Mouse (Mus musculus): ENCODE data around the gene Ola1.

Ola1 gene

DNA sequence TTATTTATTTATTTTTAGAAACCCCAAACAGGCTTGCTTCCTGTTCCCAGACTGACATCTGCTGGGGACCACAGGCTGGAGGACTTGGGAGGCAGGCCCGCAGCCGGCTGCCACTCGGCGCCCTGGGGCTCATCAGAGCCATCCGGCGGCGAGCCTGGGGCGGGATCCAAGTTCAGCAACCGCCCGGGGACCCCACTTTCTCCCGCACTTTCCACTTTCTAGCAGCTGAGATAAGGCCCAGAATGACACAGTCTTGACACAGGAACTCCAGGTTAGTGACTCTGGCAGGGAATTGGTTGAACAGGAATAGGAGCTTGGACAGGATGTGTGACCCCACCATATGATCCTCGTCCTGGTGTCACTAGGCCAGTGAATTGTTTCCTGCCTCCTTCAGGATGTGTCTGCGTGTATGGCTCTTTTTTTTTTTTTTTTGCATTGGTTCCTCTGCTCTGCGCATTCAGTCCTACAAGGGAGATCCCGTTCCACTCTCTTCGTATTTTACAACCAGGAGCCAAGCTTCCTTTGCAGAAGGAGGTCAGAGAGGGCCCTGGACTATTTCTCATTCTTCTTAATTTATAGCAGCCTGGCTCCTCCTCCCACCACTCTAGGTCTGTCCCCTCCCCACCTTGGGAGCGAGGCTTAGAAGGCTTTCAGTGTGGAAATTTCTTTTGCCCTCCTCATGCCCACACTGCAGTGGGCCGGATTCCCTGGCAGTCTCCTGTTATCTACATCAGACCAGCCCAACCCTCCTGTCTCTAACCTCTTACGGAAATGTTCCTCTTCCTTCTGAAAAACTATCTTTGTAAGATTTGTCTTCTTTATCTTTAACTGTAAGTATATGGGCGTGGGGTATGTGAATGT lies 152.2 kb downstream of the Ola1 start:
- DNase-seq (ENCODE audit: low read depth, low spot score): no peak

DNA sequence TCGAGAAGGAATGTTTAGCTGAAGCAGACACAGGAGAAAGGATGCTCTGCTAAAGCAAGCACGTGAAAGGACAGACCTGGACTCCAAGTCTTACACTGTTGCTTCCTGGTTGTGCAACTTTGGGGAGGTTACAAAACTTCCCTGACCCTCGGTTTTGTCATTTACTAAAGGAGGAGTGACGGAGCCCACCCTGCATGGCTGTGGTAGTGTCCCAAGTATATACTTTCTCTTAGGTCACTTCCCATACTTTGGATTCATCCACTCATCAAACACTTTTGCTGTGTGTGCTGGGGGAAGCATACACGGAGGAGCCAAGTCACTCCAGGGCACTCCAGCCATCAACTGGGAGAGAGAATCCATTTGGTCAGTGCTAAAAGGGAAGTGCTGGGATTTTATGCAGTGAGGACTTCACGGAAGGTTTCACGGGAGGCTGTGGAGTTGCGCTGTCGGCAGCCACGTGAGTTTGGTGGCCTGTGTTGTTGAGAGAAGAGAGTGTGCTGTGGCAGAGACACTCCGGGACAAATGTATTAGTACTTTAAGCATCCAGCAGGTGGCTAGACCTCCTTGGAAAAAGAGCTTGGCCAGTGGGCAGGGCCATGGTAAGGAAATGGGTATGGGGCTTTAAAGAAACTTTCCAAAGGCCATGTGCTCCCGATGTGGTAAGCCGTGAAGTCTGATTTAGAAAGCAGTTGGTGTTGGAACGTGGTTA lies 154.7 kb downstream of the Ola1 start:
- DNase-seq (ENCODE audit: low read depth, low spot score): peak; percentile 70

DNA sequence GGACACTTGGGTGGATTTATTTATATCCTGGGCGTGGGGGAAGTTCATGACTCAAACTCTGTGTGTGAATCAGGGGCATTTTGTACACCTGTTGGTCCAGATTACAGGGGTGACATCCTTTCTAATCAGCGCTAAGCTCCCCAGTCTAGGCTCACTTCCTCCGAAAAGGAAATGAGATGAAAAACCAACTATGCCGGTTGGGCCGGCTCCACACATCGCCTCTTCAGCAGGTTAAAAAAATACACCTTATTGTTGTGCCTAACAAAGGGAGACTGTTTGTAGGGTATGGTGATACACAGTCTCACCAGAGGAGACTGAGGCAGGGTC lies 158.5 kb downstream of the Ola1 start:
- DNase-seq (ENCODE audit: low read depth, low spot score): no peak

DNA sequence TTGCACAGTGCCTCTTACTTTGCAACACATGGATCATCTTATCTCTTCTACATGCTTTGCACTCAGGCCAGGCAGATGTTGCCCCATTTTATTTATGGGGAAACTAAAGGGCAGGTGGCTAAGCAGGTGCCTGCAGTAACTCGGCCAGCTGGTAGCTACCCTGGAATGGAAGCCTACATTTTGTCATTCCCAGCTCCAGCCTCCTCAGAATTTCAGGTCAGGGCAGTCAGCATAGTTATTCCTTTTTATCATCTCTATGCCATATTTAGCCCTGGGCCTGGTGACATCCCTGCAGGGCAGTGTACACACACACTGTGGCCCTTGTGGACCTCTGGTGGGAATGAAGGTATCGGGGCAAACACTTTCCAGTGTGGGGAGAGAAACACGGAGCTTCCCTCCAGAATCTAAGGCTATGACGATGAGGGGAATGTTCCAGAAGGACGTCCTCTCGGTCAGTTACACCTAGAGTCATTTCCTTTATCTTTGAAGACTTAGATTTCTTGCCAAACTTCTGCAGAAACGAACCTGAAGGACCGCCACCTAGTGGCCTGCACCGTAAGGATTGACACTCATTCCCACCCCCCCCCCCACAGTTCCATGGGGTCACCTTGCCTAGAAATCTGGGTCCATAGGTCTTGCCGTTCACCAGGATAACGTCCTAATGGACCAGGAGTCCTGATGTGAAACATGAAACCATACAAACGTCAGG lies 159.0 kb downstream of the Ola1 start:
- DNase-seq (ENCODE audit: low read depth, low spot score): peak; percentile 46

DNA sequence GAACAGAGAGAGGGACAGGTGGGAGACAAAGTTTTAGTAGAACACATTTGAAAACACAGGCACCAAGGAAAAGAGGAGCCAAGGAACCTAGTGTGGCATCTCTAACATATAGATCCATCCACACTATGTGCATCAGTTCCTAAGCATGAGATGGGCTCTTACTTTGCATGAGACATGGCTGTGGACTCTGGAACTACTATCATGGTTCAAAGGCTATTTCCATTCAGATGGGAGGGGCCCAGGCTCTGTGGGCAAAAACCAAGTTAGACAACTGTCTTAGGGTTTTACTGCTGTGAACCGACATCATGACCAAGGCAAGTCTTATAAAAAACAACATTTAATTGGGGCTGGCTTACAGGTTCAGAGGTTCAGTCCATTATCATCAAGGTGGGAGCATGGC lies 160.4 kb downstream of the Ola1 start:
- no peak for DNase-seq (ENCODE audit: low read depth, low spot score)

DNA sequence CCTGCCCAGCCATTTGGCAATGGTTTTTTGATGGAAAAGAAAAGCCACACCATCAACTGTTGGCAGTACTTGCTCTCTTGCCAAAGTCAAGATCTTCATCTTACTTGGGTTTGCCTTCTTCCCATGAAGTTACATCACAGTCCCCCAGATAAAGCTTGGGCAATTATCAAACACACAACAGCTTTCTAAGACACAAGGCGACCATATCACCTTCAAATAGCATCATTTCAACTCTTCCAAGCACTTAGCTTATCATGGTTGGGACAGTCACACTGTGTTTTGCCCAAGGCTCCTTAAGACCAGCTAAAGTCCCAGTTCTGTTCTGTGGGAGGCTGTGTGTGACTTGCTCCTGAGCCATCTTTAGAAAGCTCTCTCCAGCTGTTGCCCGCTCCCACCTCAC lies 161.1 kb downstream of the Ola1 start:
- DNase-seq (ENCODE audit: low read depth, low spot score): no peak

DNA sequence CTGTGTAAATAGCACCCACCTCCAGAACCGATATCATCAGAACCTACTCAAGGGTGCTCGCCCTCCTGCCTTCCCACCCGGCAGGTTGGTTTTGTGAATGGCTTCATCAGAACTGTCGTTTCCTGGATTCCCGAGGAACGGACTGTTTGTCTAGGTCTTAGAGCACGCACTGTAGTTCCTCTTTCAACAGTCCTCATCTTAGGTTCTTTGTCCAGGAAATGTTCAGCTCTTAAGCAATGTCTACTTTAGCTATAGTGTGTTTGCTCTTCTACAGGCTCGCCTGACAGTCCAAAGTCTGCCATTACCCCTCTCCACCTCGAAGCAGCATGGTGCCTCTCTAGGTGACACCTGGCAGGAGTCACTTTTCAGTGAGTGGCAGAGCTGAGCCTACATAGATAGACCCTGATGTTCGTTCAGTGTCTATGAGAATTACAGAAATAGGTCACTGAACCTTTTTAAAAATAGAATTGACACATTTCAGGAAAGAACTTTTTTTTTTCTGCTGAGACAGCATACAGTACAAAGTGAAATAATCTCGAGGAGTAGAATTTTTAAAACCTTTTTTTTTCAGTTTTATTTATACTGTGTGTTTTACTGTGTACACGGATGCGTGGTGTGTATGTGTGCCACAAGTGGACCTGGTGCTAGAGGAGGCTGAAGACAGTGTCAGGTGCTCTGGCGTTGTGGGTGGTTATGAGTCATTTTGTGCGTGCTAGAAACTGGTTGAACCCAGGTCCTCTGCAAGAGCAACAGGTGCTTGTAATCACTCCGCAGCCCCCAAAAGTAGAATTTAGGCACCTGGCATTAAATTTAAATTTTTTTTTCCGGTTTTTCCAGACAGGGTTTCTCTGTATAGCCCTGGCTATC lies 162.4 kb downstream of the Ola1 start:
- no peak for DNase-seq (ENCODE audit: low read depth, low spot score)

DNA sequence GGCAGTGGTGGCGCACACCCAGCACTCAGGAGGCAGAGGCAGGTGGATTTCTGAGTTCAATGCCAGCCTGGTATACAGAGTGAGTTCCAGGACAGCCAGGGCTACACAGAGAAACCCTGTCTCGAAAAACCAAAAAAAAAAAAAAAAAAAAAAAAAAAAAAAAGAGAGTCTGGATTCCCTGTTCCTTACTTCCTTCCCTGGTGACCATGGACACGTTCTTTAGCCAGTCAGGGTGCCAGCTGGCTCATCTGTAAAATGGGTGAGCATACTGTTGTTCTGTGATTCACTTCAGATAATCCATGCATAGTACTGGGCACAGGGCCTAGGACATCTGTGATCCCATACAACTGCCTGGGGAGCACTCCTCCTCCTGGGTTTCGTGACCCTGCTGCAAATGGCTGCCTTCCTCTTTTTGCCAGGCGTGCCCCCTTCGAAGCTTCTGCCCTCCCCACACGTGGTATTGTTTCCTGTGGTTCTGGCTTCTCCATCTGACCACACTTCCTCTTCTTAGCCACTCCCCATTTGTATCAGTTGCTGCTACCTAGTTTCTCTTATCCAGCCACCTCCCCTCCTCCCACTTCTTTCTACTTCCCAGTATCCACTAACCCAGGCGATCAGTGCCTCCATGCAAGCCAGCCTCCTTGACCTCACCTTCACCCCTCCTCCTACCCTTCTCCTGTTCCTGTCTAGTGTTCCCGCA lies 164.8 kb downstream of the Ola1 start:
- DNase-seq (ENCODE audit: low read depth, low spot score): peak; percentile 98

DNA sequence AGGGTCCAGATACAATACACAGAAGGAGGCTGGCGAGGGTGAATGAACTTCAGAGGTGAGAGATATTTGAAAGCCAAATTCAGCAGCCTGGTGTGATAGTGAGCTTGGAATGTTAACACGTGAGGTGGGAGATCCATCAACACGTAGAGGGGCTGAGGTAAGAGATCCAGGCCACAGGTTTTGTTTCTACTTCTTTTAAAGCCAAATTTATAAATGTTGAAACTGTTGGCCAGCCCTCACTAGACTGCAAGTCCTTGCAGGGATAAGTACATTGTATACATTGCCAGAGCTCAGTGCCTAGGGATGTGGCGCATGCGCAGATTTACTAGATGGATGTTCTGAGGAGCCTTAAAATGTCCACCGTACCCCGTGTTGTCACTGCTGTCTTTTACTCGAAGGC lies 168.3 kb downstream of the Ola1 start:
- no peak for DNase-seq (ENCODE audit: low read depth, low spot score)

DNA sequence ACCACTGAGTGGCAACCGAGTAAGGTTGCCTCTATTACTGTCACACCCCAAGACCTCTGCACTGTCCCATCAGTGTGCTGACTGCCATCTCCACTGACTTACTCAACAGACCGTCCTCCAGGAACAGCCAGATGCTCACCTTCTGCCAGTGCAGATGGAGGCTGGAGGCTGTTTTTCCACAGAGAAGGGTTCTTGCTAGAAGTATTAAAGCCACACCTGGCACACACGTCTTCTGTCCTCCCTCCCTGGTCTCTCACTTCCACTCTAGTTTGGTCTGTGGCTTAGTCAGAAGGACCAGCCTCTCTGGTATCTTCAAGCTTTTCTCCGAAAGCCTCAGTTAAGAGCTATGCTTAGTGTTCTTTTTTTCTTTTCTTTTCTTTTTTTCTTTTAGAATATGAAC lies 168.7 kb downstream of the Ola1 start:
- no peak for DNase-seq (ENCODE audit: low read depth, low spot score)

DNA sequence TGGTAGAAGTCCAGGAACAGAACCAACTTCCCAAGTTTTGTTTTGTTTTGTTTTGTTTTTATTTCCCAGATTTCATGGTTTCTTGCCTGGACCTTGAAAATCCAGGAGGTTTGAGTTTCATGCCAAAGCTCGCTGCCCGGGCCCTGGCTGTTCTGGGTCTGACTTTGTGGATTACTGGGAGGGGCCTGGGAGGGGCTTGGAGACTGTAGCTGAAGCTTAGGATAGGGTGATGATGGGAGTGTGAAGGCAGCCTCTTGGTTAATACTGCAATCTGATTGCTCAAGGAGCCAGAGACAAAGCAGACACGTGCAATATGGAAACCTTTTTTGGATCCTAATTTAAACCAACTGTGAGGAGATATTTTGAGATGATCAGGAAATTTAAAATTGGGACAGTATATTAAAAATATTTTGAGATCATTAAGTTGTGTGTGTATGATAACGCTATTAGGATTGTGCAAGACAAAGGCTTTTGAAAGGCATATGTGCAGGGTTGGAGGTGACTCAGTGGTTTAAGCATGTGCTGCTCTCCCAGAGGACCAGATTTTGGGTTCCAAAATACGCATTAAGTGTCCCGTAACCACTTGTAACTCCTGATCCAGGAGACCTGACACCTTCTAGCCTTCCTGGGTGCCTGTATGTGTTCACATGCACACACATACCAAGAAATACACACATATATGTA lies 169.6 kb downstream of the Ola1 start:
- DNase-seq (ENCODE audit: low read depth, low spot score): peak; percentile 72

DNA sequence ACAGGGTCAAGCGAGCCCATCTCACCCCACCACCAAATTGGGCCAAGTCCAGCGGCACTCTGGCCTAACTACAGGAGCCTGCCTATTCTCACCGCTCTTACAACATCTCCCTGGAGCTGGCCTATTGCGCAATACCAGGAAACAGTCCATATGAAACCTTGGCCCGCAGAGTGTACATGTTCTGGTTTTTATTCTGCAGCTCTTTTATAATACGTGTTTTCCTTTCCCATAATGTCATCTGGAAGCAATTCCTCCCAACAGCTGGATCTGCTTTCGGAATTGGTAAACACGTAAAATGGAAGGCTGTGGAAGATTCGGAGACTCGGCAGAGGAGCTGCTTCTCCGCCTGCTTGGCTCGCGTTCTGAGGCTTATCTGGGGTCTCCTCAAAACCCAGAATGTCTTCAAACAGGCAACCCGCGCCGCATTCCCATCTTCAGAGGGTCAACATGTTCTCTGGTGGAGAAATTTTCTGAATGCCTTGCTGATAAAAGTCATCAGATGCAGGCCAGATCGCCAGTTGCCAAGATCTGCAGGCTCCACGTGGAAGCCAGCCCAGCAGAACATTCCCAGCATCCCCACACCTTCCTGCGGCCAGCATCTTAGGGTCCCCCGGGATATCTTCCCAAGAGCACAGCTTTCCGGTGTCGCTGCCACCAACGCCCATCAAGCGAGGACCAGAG lies 171.5 kb downstream of the Ola1 start:
- DNase-seq (ENCODE audit: low read depth, low spot score): no peak

DNA sequence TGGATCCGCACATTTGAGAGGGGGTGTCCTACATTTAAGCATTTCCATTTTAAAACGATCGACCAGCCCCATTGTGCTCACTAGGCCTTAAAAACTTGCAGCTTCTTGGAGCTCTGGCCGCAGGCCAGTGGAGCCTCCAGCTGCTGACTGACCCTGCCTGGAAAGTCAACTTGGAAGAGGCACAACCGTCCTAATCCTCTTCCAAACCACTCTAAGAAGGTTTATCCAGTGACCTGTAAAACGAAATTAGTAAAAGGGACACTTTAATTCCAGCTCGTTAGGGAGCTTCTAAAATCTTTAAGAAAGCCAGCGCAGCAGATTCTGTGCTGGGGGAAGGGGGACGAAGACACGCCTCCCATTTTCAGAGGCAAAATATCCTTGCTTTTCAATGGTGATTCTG lies 172.1 kb downstream of the Ola1 start:
- no peak for DNase-seq (ENCODE audit: low read depth, low spot score)

DNA sequence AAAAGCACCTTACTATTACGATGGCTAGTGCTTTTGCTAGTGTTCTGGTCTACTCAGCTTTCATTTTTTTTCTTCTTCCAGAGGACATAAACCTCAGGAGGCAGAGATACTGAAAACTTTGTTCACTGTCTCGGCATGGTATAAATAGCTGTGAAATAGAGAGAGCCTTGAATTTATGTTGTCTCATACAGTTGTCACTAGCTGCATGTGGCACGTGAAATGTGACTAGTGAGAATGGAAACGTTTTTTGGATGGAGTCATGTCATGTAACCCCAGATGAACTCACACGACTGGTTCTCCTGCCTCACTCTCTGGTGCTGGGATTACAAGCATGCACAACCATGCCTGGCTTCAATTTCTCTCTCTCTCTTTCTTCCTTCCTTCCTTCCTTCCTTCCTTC lies 173.2 kb downstream of the Ola1 start:
- no peak for DNase-seq (ENCODE audit: low read depth, low spot score)

Data from ES-CJ7 (cell line).